ENCODE assay signal across 20 mouse cellular contexts in genomic region chr1:43078124-43078523, GRCm38 (mm10). TPM values are rescaled to one million over a fixed set of nuclear protein-coding genes. Genes with fewer than 3 reads are reported as not detected.
DNase-seq lines count a peak whose midpoint lies in the region; ATAC-seq and TF ChIP-seq lines count a peak whose summit lies in the region.
"Had no signal": no experiment of that assay in that cellular context is flagged by ENCODE, and none has a peak within 500 bp of the region (broad histone marks: within the 10 kb centered on the region; RNA-seq: fewer than 3 reads in every experiment).

No protein-coding gene starts in this region.

- no peak for TF ChIP-seq CTCF in MEL (IDR thresholded peaks at IDR 0.05 in 2 of 3, conservative IDR thresholded peaks at IDR 0.05 in 1 of 3; ENCODE audit: control insufficient read depth in 1 of 3, insufficient read depth in 1 of 3, low read depth in 2 of 3, low read length in 3 of 3, poor library complexity in 1 of 3, severe bottlenecking in 1 of 3)

- no peak overlapping the region for H3K4me3 ChIP-seq in MEL (ENCODE audit: control insufficient read depth in 1 of 2, insufficient read depth in 1 of 2, low read depth in 2 of 2, low read length in 2 of 2)
- no peak overlapping the region for H3K4me3 ChIP-seq in intestine, embryonic 15.5 days (replicated peaks)

- H3K9ac ChIP-seq in MEL (ENCODE audit: control insufficient read depth, low read depth, low read length, poor library complexity, severe bottlenecking), result 0 out of 2 replicates have a peak overlapping the region, but pooled peaks have one; percentile 3
- no peak overlapping the region for H3K9ac ChIP-seq in intestine, embryonic 15.5 days

- TF ChIP-seq POLR2A in MEL (IDR thresholded peaks at IDR 0.05; ENCODE audit: control insufficient read depth in 1 of 2, insufficient read depth in 1 of 2, low read depth in 1 of 2, low read length in 2 of 2, poor library complexity in 1 of 2), result no peak

- peak; percentile 59 for DNase-seq in MEL (ENCODE audit: low read depth, low spot score)
- no peak for DNase-seq in frontal cortex, postnatal 25 days (ENCODE audit: low spot score in 2 of 2)
- DNase-seq: adrenal gland, adult 2 months; adrenal gland, adult 8-10 months; adrenal gland, postnatal 10 days; adrenal gland, postnatal 14 days; adrenal gland, postnatal 25 days; adrenal gland, postnatal 36 days; B cell, adult 2 months; cerebellum, adult 11 months; cerebellum, adult 11-12 months; cerebellum, adult 18-20 months; cerebellum, adult 2 months had no signal

- H3K27ac ChIP-seq in MEL (ENCODE audit: control insufficient read depth, low read depth, low read length), result peak overlapping the region; percentile 29
- H3K27ac ChIP-seq in intestine, embryonic 15.5 days, result no peak overlapping the region

- peak; percentile 63 for ATAC-seq in common myeloid progenitor, adult 5-6 weeks (replicated peaks; ENCODE audit: low read depth, poor library complexity, severe bottlenecking)
- no peak for ATAC-seq in intestine, embryonic 15.5 days
- ATAC-seq: activated CD4-positive, CD25-positive, alpha-beta regulatory T cell, adult 4 months; CD4-positive, CD25-positive, alpha-beta regulatory T cell, adult 4 months; Patski had no signal

- 68% methylated on average over 2 of the region's 2 CpGs for WGBS in intestine, embryonic 15.5 days

- TF ChIP-seq RAD21 in MEL (IDR thresholded peaks at IDR 0.05; ENCODE audit: low read depth, low read length), result no peak

- peak in 1 of 2 experiments; percentile 54; a peak in 2 of 4 replicates for TF ChIP-seq EP300 in MEL (IDR thresholded peaks at IDR 0.05; ENCODE audit: low read depth in 1 of 2, low read length in 2 of 2)

- peaks cover 6% of the 10 kb centered on the region; the same call in 1 of the 2 replicates for H3K79me2 ChIP-seq in MEL (ENCODE audit: control insufficient read depth, insufficient read depth, low read length, poor library complexity)

- peaks cover 9 to 16% of the 10 kb centered on the region in 2 experiments for H3K4me1 ChIP-seq in MEL (ENCODE audit: control insufficient read depth in 1 of 2, insufficient read depth in 2 of 2, low read length in 2 of 2)
- no peaks in the 10 kb centered on the region for H3K4me1 ChIP-seq in intestine, embryonic 15.5 days (replicated peaks)

- H3K27me3 ChIP-seq in MEL (ENCODE audit: control insufficient read depth in 1 of 2, insufficient read depth in 2 of 2, low read length in 2 of 2), result no peaks in the 10 kb centered on the region
- no peaks in the 10 kb centered on the region for H3K27me3 ChIP-seq in intestine, embryonic 15.5 days (replicated peaks)
- H3K27me3 ChIP-seq: CH12.LX, Patski had no signal

- H3K4me2 ChIP-seq in intestine, embryonic 15.5 days (replicated peaks), result no peak overlapping the region

- H3K36me3 ChIP-seq in MEL (ENCODE audit: control insufficient read depth in 1 of 2, insufficient read depth in 2 of 2, low read length in 2 of 2), result peaks cover 2 to 16% of the 10 kb centered on the region in 2 experiments
- no peaks in the 10 kb centered on the region; the same call in 1 of the 2 replicates for H3K36me3 ChIP-seq in intestine, embryonic 15.5 days

- no peaks in the 10 kb centered on the region for H3K9me3 ChIP-seq in MEL (replicated peaks; ENCODE audit: insufficient read depth, low read length)
- no peaks in the 10 kb centered on the region for H3K9me3 ChIP-seq in intestine, embryonic 15.5 days
- H3K9me3 ChIP-seq: G1E had no signal

TF ChIP-seq in MEL, 35 proteins besides CTCF, POLR2A, EP300 and RAD21:
- TF ChIP-seq ETS1 (IDR thresholded peaks at IDR 0.05; ENCODE audit: low read depth, low read length) (0 out of 2 replicates have a peak, but pooled peaks have one; percentile 17), MXI1 (IDR thresholded peaks at IDR 0.05; ENCODE audit: low read depth, low read length) (peak; percentile 37; the same call in 1 of the 2 replicates), MAFK (IDR thresholded peaks at IDR 0.05; ENCODE audit: borderline replicate concordance, low read depth, low read length) (no peak), MYC (IDR thresholded peaks at IDR 0.05; ENCODE audit: low read depth, low read length) (peak; percentile 80; the same call in 1 of the 2 replicates), ZNF384 (IDR thresholded peaks at IDR 0.05; ENCODE audit: low read depth, low read length) (peak; percentile 63; the same call in 1 of the 2 replicates), SMC3 (IDR thresholded peaks at IDR 0.05; ENCODE audit: low read depth, low read length) (no peak), POLR2AphosphoS5 (IDR thresholded peaks at IDR 0.05; ENCODE audit: borderline replicate concordance, low read depth, low read length) (no peak), TAL1 (IDR thresholded peaks at IDR 0.05; ENCODE audit: low read length) (no peak), ELF1 (IDR thresholded peaks at IDR 0.05; ENCODE audit: low read depth, low read length) (peak; percentile 58; the same call in 1 of the 2 replicates), MAX (IDR thresholded peaks at IDR 0.05; ENCODE audit: low read length) (peak; percentile 44; the same call in 1 of the 2 replicates), GATA1 (IDR thresholded peaks at IDR 0.05; ENCODE audit: low read depth, low read length) (0 out of 2 replicates have a peak, but pooled peaks have one; percentile 17)

RNA-seq across cellular contexts. Expression of gene Tgfbrap1, which starts 20.3 kb away (rescaled TPM):
- total RNA-seq in MEL (2012; rRNA removed), result 7.9 and 9.2 TPM in 2 replicates
- 10 to 100 TPM in 1 of 2 experiments, not detected in 1; 17.6 TPM for polyA plus RNA-seq in MEL (2012; ENCODE audit: insufficient read depth in 1 of 2, insufficient read length in 2 of 2, low read depth in 1 of 2, low replicate concordance in 2 of 2, missing spikeins in 1 of 2)
- 10.1 and 12.8 TPM in 2 replicates for total RNA-seq in common myeloid progenitor, adult 5-6 weeks (2017)
- 8.3 and 9.1 TPM in 2 replicates for polyA plus RNA-seq in intestine, embryonic 15.5 days (2015; fragmentation: Nextera tagmentation; extraction: Ambion mirVana)

RNA-seq across cellular contexts. Expression of gene AI597479, which starts 20.4 kb away (rescaled TPM):
- total RNA-seq in MEL (2012; rRNA removed), result 16.8 and 20.1 TPM in 2 replicates
- 10 to 100 TPM in 1 of 2 experiments, not detected in 1; 15.3 TPM for polyA plus RNA-seq in MEL (2012; ENCODE audit: insufficient read depth in 1 of 2, insufficient read length in 2 of 2, low read depth in 1 of 2, low replicate concordance in 2 of 2, missing spikeins in 1 of 2)
- total RNA-seq in common myeloid progenitor, adult 5-6 weeks (2017), result 21.3 and 26.4 TPM in 2 replicates
- 23.2 and 25.8 TPM in 2 replicates for polyA plus RNA-seq in intestine, embryonic 15.5 days (2015; fragmentation: Nextera tagmentation; extraction: Ambion mirVana)
